Mouse (Mus musculus) limb, embryonic 11.5 days (tissue): ENCODE measurements around the gene Rapgef1. TPM values are rescaled to one million over a fixed set of nuclear protein-coding genes. Genes with fewer than 3 reads are reported as not detected.
A peak's percentile ranks its signal among the peaks of the same experiment; 100 is the strongest.
"Not testable (repeated sequence)": the region's sequence is repeated elsewhere in the genome, so short reads cannot be mapped to it uniquely, and the experiment has no call there.

Experiments
- ATAC-seq: fragments of 200-750 bp; cut with Nextera tagmentation; 2 replicates; pipeline ENCODE4 v1.8.0; 2017; ENCODE audit warnings: low read depth; ENCODE audit not compliant: insufficient number of reproducible peaks, low FRiP score, low TSS enrichment
- DNase-seq: peaks from one replicate; pipeline ENCODE4 v3.0.0-alpha.2; 2015; ENCODE audit warnings: low spot score
- H3K27ac ChIP-seq: fragments of 300-500 bp; sonication (generic); replicated peaks from 2 replicates; pipeline ENCODE4 v1.5.1; 2014; ENCODE audit warnings: low read depth, mild to moderate bottlenecking, low read length
- H3K27me3 ChIP-seq: fragments of 300-500 bp; sonication (generic); 2 replicates; pipeline ENCODE4 v1.6.1; 2014; ENCODE audit warnings: mild to moderate bottlenecking, low read length, mixed read lengths; ENCODE audit not compliant: control insufficient read depth, insufficient read depth
- H3K36me3 ChIP-seq: fragments of 300-500 bp; sonication (generic); 2 replicates; pipeline ENCODE4 v1.6.1; 2014; ENCODE audit warnings: mild to moderate bottlenecking, low read length, moderate library complexity, mixed read lengths; ENCODE audit not compliant: control insufficient read depth, insufficient read depth
- H3K4me1 ChIP-seq: fragments of 300-500 bp; sonication (generic); 2 replicates; pipeline ENCODE4 v1.6.1; 2014; ENCODE audit warnings: low read length, mixed read lengths; ENCODE audit not compliant: control insufficient read depth, insufficient read depth
- H3K4me2 ChIP-seq: fragments of 300-500 bp; sonication (generic); 2 replicates; pipeline ENCODE4 v1.6.1; 2014; ENCODE audit warnings: low read depth, mild to moderate bottlenecking, moderate library complexity; ENCODE audit not compliant: severe bottlenecking
- H3K4me3 ChIP-seq: fragments of 300-500 bp; sonication (generic); 2 replicates; pipeline ENCODE4 v1.5.1; 2014; ENCODE audit warnings: low read depth, low read length
- H3K9ac ChIP-seq: fragments of 300-500 bp; sonication (generic); 2 replicates; pipeline ENCODE4 v1.6.1; 2014; ENCODE audit warnings: mild to moderate bottlenecking, low read length
- H3K9me3 ChIP-seq: fragments of 300-500 bp; sonication (generic); 2 replicates; pipeline ENCODE4 v1.6.1; 2016; ENCODE audit warnings: low read length; ENCODE audit not compliant: control insufficient read depth
- WGBS: fragments of 180-500 bp; shearing (Covaris S2); extraction: QIAGEN DNeasy Blood & Tissue Kit; methylation state at CpG from one replicate; pipeline ENCODE4 v1.1.7; 2014; 5-methylcytosine and 5-hydroxymethylcytosine counted together
- polyA plus RNA-seq: library from polyadenylated mRNA; unstranded; fragments of >200 nt; fragmentation: Nextera tagmentation; extraction: Ambion mirVana; gene quantifications from 2 replicates; pipeline ENCODE4 v1.2.1, GENCODE M21; 2014

The Rapgef1 gene
- polyA plus RNA-seq, 1 experiment from 2014 or later: 17.1 TPM

GRCm38 (mm10) chr2:29767976-29768709 is 148.6 kb downstream of the Rapgef1 start:
- Histone ChIP-seq H3K9me3 (no peaks in the 10 kb centered on the region), H3K27ac (no peak overlapping the region), H3K4me2 (no peak overlapping the region), H3K36me3 (no peaks in the 10 kb centered on the region; the same call in 1 of the 2 replicates), H3K9ac (no peak overlapping the region), H3K27me3 (no peaks in the 10 kb centered on the region), H3K4me1 (no peaks in the 10 kb centered on the region), H3K4me3 (no peak overlapping the region)
- ATAC-seq (no peak), DNase-seq (no peak)
- 63% methylated on average over 11 of the region's 11 CpGs for WGBS

GRCm38 (mm10) chr2:29768901-29769300 is 149.4 kb downstream of the Rapgef1 start:
- no peak overlapping the region for H3K9ac ChIP-seq
- DNase-seq (no peak), ATAC-seq (no peak)
- H3K9me3 ChIP-seq: no peaks in the 10 kb centered on the region
- H3K4me2 ChIP-seq: no peak overlapping the region
- no peak overlapping the region for H3K4me3 ChIP-seq
- H3K4me1 ChIP-seq: no peaks in the 10 kb centered on the region
- H3K27me3 ChIP-seq: no peaks in the 10 kb centered on the region
- no peak overlapping the region for H3K27ac ChIP-seq
- H3K36me3 ChIP-seq: no peaks in the 10 kb centered on the region; the same call in 1 of the 2 replicates
- 63% methylated on average over 9 of the region's 9 CpGs for WGBS

GRCm38 (mm10) chr2:29770162-29770561 is 150.6 kb downstream of the Rapgef1 start:
- Histone ChIP-seq H3K4me1 (no peaks in the 10 kb centered on the region), H3K36me3 (no peaks in the 10 kb centered on the region; the same call in 1 of the 2 replicates), H3K9ac (no peak overlapping the region), H3K27me3 (no peaks in the 10 kb centered on the region), H3K4me3 (no peak overlapping the region), H3K9me3 (no peaks in the 10 kb centered on the region), H3K4me2 (no peak overlapping the region), H3K27ac (no peak overlapping the region)
- DNase-seq (no peak), ATAC-seq (no peak)

GRCm38 (mm10) chr2:29771611-29772461 is 152.3 kb downstream of the Rapgef1 start:
- no peaks in the 10 kb centered on the region for H3K27me3 ChIP-seq
- no peaks in the 10 kb centered on the region for H3K4me1 ChIP-seq
- H3K27ac ChIP-seq: no peak overlapping the region
- H3K4me3 ChIP-seq: no peak overlapping the region
- WGBS: 86% methylated on average over 8 of the region's 8 CpGs
- no peak overlapping the region for H3K9ac ChIP-seq
- no peak overlapping the region for H3K4me2 ChIP-seq
- no peaks in the 10 kb centered on the region for H3K9me3 ChIP-seq
- DNase-seq: no peak
- no peak for ATAC-seq
- H3K36me3 ChIP-seq: no peaks in the 10 kb centered on the region; the same call in 1 of the 2 replicates

GRCm38 (mm10) chr2:29773323-29773722 is 153.8 kb downstream of the Rapgef1 start:
- DNase-seq (no peak), ATAC-seq (no peak)
- Histone ChIP-seq H3K36me3 (peaks cover 12% of the 10 kb centered on the region; the same call in 1 of the 2 replicates), H3K4me2 (no peak overlapping the region), H3K9ac (no peak overlapping the region), H3K27me3 (no peaks in the 10 kb centered on the region), H3K4me1 (no peaks in the 10 kb centered on the region), H3K9me3 (no peaks in the 10 kb centered on the region), H3K4me3 (no peak overlapping the region), H3K27ac (no peak overlapping the region)
- 90% methylated on average over 4 of the region's 4 CpGs for WGBS

GRCm38 (mm10) chr2:29781256-29781655 is 161.7 kb downstream of the Rapgef1 start:
- H3K9ac ChIP-seq, H3K9me3 ChIP-seq, DNase-seq, ATAC-seq, H3K27me3 ChIP-seq, H3K4me2 ChIP-seq, H3K27ac ChIP-seq, H3K4me1 ChIP-seq, H3K4me3 ChIP-seq: not testable (repeated sequence)
- H3K36me3 ChIP-seq: peaks cover 69% of the 10 kb centered on the region
- 97% methylated on average over 2 of the region's 2 CpGs for WGBS

GRCm38 (mm10) chr2:29784290-29784689 is 164.8 kb downstream of the Rapgef1 start:
- 84% methylated on average over 4 of the region's 4 CpGs for WGBS
- Histone ChIP-seq H3K27me3 (no peaks in the 10 kb centered on the region), H3K4me1 (peaks cover 2% of the 10 kb centered on the region), H3K9ac (no peak overlapping the region), H3K9me3 (peaks cover 8% of the 10 kb centered on the region; the same call in 1 of the 2 replicates), H3K27ac (no peak overlapping the region), H3K36me3 (peaks cover 49% of the 10 kb centered on the region), H3K4me2 (no peak overlapping the region), H3K4me3 (no peak overlapping the region)
- DNase-seq: no peak
- no peak for ATAC-seq

- Histone ChIP-seq H3K27ac (no peak within 1 kb of the TSS; the same call in 1 of the 2 replicates), H3K4me1 (peaks cover 2% of the 10 kb centered on the region), H3K9ac (peak within 1 kb of the TSS; percentile 74), H3K27me3 (no peaks in the 10 kb centered on the region), H3K9me3 (0 out of 2 replicates have a peak, but pooled peaks cover under 1% of the 10 kb centered on the region), H3K4me3 (peak within 1 kb of the TSS; percentile 87), H3K36me3 (peaks cover 26% of the 10 kb centered on the region), H3K4me2 (peak within 1 kb of the TSS; percentile 76)
- peak; percentile 93 for DNase-seq
- ATAC-seq: peak; percentile 73
- WGBS: 2% methylated on average over 31 of the region's 31 CpGs
These were observed 167.8 kb downstream of the Rapgef1 start, which contains the start of gene Coq4 for GRCm38 (mm10) chr2:29787104-29787917. TSS of gene Coq4 (plus strand) at chr2:29787493.
